Mouse (Mus musculus) embryonic facial prominence, embryonic 12.5 days (tissue): ENCODE data around the gene Gm6592. TPM values are rescaled to one million over a fixed set of nuclear protein-coding genes. Genes with fewer than 3 reads are reported as not detected.

Experiments
- polyA plus RNA-seq: library from polyadenylated mRNA; unstranded; fragments of >200 nt; fragmentation: Nextera tagmentation; extraction: Ambion mirVana; gene quantifications from 2 replicates; pipeline ENCODE4 v1.2.1, GENCODE M21; 2016

Gm6592 gene
- polyA plus RNA-seq, 1 experiment from 2014 or later = not detected

Other genes with a start within 250 kb of the Gm6592 start
- gene Ssxb8, start 153.2 kb upstream of the Gm6592 start, polyA plus RNA-seq = not detected in 2 replicates
- not detected in 2 replicates for gene Ssx9, start 95.6 kb upstream of the Gm6592 start, polyA plus RNA-seq
- not detected in 2 replicates for gene Ssxb5, start 40.3 kb upstream of the Gm6592 start, polyA plus RNA-seq
- gene Gm5751, start 30.3 kb downstream of the Gm6592 start, polyA plus RNA-seq = not detected in 2 replicates
- 8.0 and 9.3 TPM in 2 replicates for gene B630019K06Rik, start 48.4 kb downstream of the Gm6592 start, polyA plus RNA-seq
- gene Fthl17b, start 119.0 kb downstream of the Gm6592 start, polyA plus RNA-seq = not detected in 2 replicates
- gene Fthl17c, start 132.6 kb downstream of the Gm6592 start, polyA plus RNA-seq = not detected in 2 replicates
- not detected in 2 replicates for gene Fthl17d, start 142.8 kb downstream of the Gm6592 start, polyA plus RNA-seq
- gene Fthl17e, start 189.5 kb downstream of the Gm6592 start, polyA plus RNA-seq = not detected in 2 replicates
- gene Fthl17f, start 219.0 kb downstream of the Gm6592 start, polyA plus RNA-seq = not detected in 2 replicates